Mouse (Mus musculus) T-helper 2 cell (primary cell): ENCODE results near the gene Adam33.
"Not testable (repeated sequence)": the region's sequence is repeated elsewhere in the genome, so short reads cannot be mapped to it uniquely, and the experiment has no call there.

Source experiments
- in situ Hi-C: fragments of 300-600 bp; cut with MboI, MseI; formaldehyde crosslinking; loops from one replicate; pipeline ENCODE4 v1.15.1; 2025; ENCODE audit warnings: high pct_unique_total_duplicates

Adam33 gene

GRCm38 (mm10) chr2:131058672-131059071 is 4.9 kb downstream of the Adam33 start:
- in situ Hi-C loops: no loop called here

GRCm38 (mm10) chr2:131056191-131056590 is 7.4 kb downstream of the Adam33 start:
- in situ Hi-C loops: no loop called here

GRCm38 (mm10) chr2:131055631-131056030 is 8.0 kb downstream of the Adam33 start:
- in situ Hi-C loops: no loop called here

GRCm38 (mm10) chr2:131054646-131055264 is 8.9 kb downstream of the Adam33 start:
- in situ Hi-C loops: no loop called here

- in situ Hi-C loops: no loop called here
Observed at GRCm38 (mm10) chr2:131053851-131054645, 9.6 kb downstream of the Adam33 start.

- in situ Hi-C loops: no loop called here
Observed at GRCm38 (mm10) chr2:131052862-131053418, 10.7 kb downstream of the Adam33 start.

GRCm38 (mm10) chr2:131052043-131052442 is 11.6 kb downstream of the Adam33 start:
- in situ Hi-C loops: no loop called here

GRCm38 (mm10) chr2:131046025-131046424 is 17.6 kb downstream of the Adam33 start:
- in situ Hi-C loops: no loop called here

GRCm38 (mm10) chr2:131044989-131045720 is 18.5 kb downstream of the Adam33 start:
- in situ Hi-C loops: no loop called here

GRCm38 (mm10) chr2:131044354-131044852 is 19.2 kb downstream of the Adam33 start:
- in situ Hi-C loops: no loop called here

GRCm38 (mm10) chr2:131042988-131043387 is 20.6 kb downstream of the Adam33 start, which contains the start of gene Gfra4:
Gfra4 (minus strand) TSS chr2:131043088.
- in situ Hi-C loops: no loop called here

- in situ Hi-C loops: no loop called here
Observed at GRCm38 (mm10) chr2:131040854-131041825, 22.5 kb downstream of the Adam33 start.

GRCm38 (mm10) chr2:131038675-131039074 is 24.9 kb downstream of the Adam33 start:
- in situ Hi-C loops: no loop called here

- in situ Hi-C loops: no loop called here
Observed at GRCm38 (mm10) chr2:131038197-131038596, 25.4 kb downstream of the Adam33 start.

- in situ Hi-C loops: no loop called here
Observed at GRCm38 (mm10) chr2:131037226-131037990, 26.2 kb downstream of the Adam33 start.

GRCm38 (mm10) chr2:131036757-131037156 is 26.9 kb downstream of the Adam33 start:
- in situ Hi-C loops: no loop called here

GRCm38 (mm10) chr2:131036343-131036742 is 27.3 kb downstream of the Adam33 start:
- in situ Hi-C loops: no loop called here

GRCm38 (mm10) chr2:131031406-131031805 is 32.2 kb downstream of the Adam33 start:
- in situ Hi-C loops: not testable (repeated sequence)

GRCm38 (mm10) chr2:131030998-131031397 is 32.6 kb downstream of the Adam33 start:
- in situ Hi-C loops: no loop called here

GRCm38 (mm10) chr2:131030561-131030960 is 33.1 kb downstream of the Adam33 start:
- in situ Hi-C loops: no loop called here
